Mouse (Mus musculus) G1E (cell line): ENCODE data around the gene Tbc1d17. TPM values are rescaled to one million over a fixed set of nuclear protein-coding genes. Genes with fewer than 3 reads are reported as not detected.

Source experiments
- ATAC-seq: 2 replicates; pipeline ENCODE4 v1.8.0; 2016; ENCODE audit warnings: mild to moderate bottlenecking; ENCODE audit not compliant: insufficient number of reproducible peaks, poor library complexity, low FRiP score, severe bottlenecking; ENCODE audit errors: extremely low read depth
- DNase-seq: peaks from one replicate; pipeline ENCODE4 v3.0.0; 2012; ENCODE audit warnings: low spot score
- H3K27me3 ChIP-seq: 2 replicates; pipeline ENCODE4 v1.6.1; 2012; ENCODE audit warnings: mild to moderate bottlenecking, low read length, inconsistent platforms; ENCODE audit not compliant: insufficient read depth
- H3K36me3 ChIP-seq: replicated peaks from 2 replicates; pipeline ENCODE3; 2012; ENCODE audit warnings: mild to moderate bottlenecking, inconsistent platforms
- H3K4me1 ChIP-seq: 2 replicates; pipeline ENCODE4 v1.6.1; 2012; ENCODE audit warnings: low read depth, low read length, inconsistent platforms, mixed read lengths; ENCODE audit not compliant: insufficient read depth
- H3K4me3 ChIP-seq: 2 replicates; pipeline ENCODE4 v1.5.1; 2012; ENCODE audit warnings: low read depth, mild to moderate bottlenecking, inconsistent platforms, low read length, moderate library complexity, mixed read lengths
- H3K9me3 ChIP-seq: replicated peaks from 2 replicates; pipeline ENCODE4 v1.6.1; 2012; ENCODE audit warnings: inconsistent platforms
- CTCF ChIP-seq: IDR thresholded peaks from 2 replicates; pipeline ENCODE4 v1.5.1; 2012; ENCODE audit warnings: low read depth, low read length, inconsistent platforms, mixed read lengths
- GATA1 ChIP-seq: IDR thresholded peaks from 2 replicates; pipeline ENCODE4 v1.6.1; 2012; ENCODE audit warnings: borderline replicate concordance, low read length, inconsistent platforms, mixed read lengths
- GATA2 ChIP-seq: IDR thresholded peaks from 2 replicates; pipeline ENCODE4 v1.6.1; 2012; ENCODE audit warnings: low read depth, low read length, inconsistent platforms, borderline replicate concordance
- POLR2AphosphoS5 ChIP-seq: IDR thresholded peaks from 2 replicates; pipeline ENCODE4 v1.6.1; 2012; ENCODE audit warnings: low read depth, low read length, inconsistent platforms; ENCODE audit not compliant: insufficient replicate concordance
- TAL1 ChIP-seq: conservative IDR thresholded peaks from 2 replicates; pipeline ENCODE4 v1.6.1; 2012; ENCODE audit warnings: low read depth, low read length, inconsistent platforms, mixed read lengths
- polyA plus RNA-seq: library from polyadenylated mRNA; stranded (reverse); fragments of >175 nt; gene quantifications from 2 replicates; pipeline ENCODE4 v1.2.3, GENCODE M21; 2012
- total RNA-seq, 2 experiments: library from RNA; stranded (forward) in 1 of 2; stranded (reverse) in 1 of 2; fragments of 200-1000 nt in 1 of 2; fragments of >200 nt in 1 of 2; fragmentation: Nextera tagmentation in 1 of 2; gene quantifications; 2 replicates each; pipeline ENCODE4 v1.2.3; 2014 to 2017

Tbc1d17 gene
- total and polyA plus RNA-seq, 3 experiments, result 25.7 to 75.7 (median 32.3) TPM

DNA sequence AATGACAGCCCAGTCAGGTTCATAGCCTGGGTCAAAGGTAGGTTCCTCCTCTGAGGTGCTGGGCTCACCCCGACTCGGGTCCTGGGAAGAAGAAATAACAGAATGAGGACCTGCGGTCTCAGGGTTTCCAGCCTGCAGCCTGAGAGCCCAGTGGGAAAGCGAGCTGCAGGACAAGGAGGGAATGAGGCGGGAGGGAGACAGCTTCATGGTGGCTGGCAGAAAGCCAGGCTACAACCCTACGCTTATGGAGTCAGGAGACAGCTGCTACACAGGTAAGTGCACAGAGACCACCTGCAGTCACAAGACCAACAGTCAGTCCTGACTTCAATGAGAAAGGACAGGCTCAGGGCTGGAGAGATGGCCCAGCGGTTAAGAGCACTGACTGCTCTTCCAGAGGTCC, 2.1 kb downstream of the Tbc1d17 start:
- H3K4me1 ChIP-seq, result peaks cover 48% of the 10 kb centered on the region
- no peak overlapping the region for H3K4me3 ChIP-seq
- no peaks in the 10 kb centered on the region for H3K27me3 ChIP-seq
- ATAC-seq (no peak), DNase-seq (no peak)
- TF ChIP-seq TAL1 (no peak), POLR2AphosphoS5 (no peak), GATA1 (no peak), GATA2 (no peak)
- peaks cover 77% of the 10 kb centered on the region for H3K36me3 ChIP-seq
- no peaks in the 10 kb centered on the region for H3K9me3 ChIP-seq

DNA sequence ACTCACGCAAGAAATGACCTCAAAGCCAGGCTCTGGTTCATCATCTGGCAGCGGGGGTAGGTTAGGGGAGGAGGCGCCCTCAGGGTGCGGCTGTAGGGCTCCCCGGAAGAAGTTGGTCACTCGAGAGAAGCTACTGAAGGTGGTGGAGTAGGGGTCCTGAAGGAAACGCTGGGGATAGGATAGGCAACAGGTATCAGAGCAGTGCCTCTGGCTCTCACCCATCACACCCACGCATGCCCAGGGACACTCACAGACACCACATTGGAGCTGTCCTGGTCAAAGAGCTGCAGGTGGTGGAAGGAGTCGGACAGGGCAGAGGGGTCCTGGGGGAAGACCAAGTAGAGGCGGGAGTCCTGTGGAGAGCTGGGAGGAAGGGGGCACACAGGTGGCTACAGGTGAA, 3.9 kb downstream of the Tbc1d17 start:
- H3K4me3 ChIP-seq, result no peak overlapping the region
- peaks cover 6% of the 10 kb centered on the region for H3K9me3 ChIP-seq
- peaks cover 39% of the 10 kb centered on the region for H3K4me1 ChIP-seq
- H3K36me3 ChIP-seq, result peaks cover 81% of the 10 kb centered on the region
- no peaks in the 10 kb centered on the region for H3K27me3 ChIP-seq
- ATAC-seq (no peak), DNase-seq (no peak)
- TF ChIP-seq CTCF (no peak), GATA1 (no peak), POLR2AphosphoS5 (no peak), GATA2 (no peak), TAL1 (no peak)

DNA sequence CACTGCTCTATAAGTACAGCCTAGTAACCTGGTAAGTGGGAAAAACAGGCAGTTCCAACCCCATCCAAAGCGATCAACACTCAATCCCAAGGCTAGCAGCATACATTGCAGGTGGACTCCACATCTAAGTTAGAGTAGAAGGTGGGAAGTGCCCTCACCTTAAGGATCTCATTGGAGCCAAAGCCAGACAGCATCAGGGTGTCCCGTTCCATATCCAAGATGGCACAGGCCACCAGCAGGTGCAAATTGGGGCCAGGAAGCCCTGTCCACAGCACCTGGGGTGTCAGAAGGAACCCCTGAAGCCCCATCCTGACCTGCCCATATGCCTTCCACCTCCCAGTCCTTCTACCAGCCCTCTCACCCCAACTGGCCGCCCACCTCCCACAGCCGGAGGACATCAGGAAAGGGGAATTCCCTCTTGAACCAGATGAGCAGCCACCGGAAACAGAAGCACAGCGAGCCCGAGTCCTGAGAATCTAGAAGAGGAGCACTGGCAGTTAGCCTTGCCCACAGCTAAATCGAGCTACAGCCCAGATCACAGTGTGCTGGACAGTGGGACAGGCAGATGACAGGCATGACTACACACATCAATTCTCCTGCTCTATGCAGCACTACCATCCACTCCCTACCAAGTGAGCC, 6.9 kb downstream of the Tbc1d17 start:
- no peaks in the 10 kb centered on the region for H3K27me3 ChIP-seq
- DNase-seq (no peak), ATAC-seq (no peak)
- TF ChIP-seq GATA2, result no peak
- H3K4me1 ChIP-seq, result peaks cover 31% of the 10 kb centered on the region
- no peak overlapping the region for H3K4me3 ChIP-seq
- peaks cover 14% of the 10 kb centered on the region for H3K9me3 ChIP-seq
- H3K36me3 ChIP-seq, result peaks cover 100% of the 10 kb centered on the region

DNA sequence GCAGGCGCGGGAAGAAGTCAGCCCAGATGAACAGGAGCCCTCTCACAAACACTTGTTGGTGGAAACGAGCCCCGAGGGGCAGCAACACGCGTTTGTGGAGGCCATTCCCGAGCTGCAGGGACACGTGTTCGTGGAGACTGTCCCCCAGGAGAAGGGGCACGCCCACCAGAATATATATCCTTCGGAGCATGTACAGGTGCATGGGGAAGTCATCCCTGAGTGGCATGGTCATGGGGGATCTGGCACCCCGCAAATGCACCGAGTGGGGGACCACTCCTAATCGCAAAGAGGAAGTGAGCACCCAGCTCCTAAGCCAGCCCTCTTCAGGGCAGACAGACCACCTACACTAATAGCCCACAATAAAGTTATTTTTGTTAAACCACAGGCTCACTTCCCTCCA, 8.5 kb downstream of the Tbc1d17 start:
- DNase-seq (no peak), ATAC-seq (no peak)
- no peaks in the 10 kb centered on the region for H3K27me3 ChIP-seq
- peaks cover 37% of the 10 kb centered on the region for H3K4me1 ChIP-seq
- peaks cover 100% of the 10 kb centered on the region for H3K36me3 ChIP-seq
- H3K4me3 ChIP-seq, result no peak overlapping the region
- TF ChIP-seq POLR2AphosphoS5, result no peak
- no peak for TF ChIP-seq GATA2
- no peak for TF ChIP-seq TAL1
- TF ChIP-seq GATA1, result no peak
- TF ChIP-seq CTCF, result no peak
- peaks cover 14% of the 10 kb centered on the region for H3K9me3 ChIP-seq

DNA sequence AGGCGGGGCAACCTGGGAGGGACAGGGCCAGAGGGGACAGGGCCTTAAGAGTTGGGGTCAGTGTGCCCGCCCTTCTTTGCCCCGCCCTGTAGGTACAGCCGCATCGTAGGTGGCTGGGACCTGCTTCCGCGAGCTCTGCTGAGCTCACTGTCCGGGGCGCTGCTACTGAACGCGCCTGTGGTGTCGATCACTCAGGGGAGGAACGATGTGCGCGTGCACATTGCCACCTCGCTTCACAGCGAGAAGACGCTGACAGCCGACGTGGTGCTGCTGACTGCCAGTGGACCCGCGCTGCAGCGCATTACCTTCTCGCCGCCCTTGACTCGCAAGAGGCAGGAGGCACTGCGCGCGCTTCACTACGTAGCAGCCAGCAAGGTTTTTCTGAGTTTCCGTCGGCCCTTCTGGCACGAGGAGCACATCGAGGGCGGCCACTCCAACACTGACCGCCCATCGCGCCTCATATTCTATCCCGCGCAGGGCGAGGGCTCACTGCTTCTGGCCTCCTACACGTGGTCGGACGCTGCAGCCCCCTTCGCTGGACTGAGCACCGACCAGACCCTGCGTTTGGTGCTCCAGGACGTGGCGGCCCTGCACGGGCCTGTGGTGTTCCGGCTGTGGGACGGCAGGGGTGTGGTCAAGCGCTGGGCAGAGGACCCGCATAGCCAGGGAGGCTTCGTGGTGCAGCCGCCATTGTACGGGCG, 9.2 kb downstream of the Tbc1d17 start:
- Histone ChIP-seq H3K27me3 (no peaks in the 10 kb centered on the region), H3K9me3 (peaks cover 14% of the 10 kb centered on the region), H3K4me1 (peaks cover 38% of the 10 kb centered on the region), H3K36me3 (peaks cover 100% of the 10 kb centered on the region), H3K4me3 (peak overlapping the region; percentile 31; the same call in 1 of the 2 replicates)
- no peak for TF ChIP-seq POLR2AphosphoS5
- TF ChIP-seq CTCF, result no peak
- no peak for TF ChIP-seq GATA2
- no peak for TF ChIP-seq TAL1
- ATAC-seq (no peak), DNase-seq (no peak)

DNA sequence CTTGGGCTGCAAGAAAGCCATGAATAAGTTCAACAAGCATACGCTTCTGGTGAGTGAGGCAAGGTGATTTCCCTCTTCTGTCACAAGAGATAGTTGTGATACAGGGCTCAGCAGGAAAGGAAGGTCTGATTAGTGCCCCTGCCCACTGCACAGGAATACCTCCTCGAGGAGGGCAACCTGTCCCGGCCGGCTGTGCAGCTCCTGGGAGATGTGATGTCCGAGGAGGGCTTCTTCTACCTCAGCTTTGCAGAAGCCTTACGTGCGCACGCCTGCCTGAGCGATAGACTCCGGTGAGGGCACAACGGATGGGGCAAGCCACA, 9.7 kb downstream of the Tbc1d17 start:
- Histone ChIP-seq H3K4me1 (peaks cover 38% of the 10 kb centered on the region), H3K36me3 (peaks cover 100% of the 10 kb centered on the region), H3K9me3 (peaks cover 14% of the 10 kb centered on the region), H3K4me3 (no peak overlapping the region; the same call in 1 of the 2 replicates), H3K27me3 (no peaks in the 10 kb centered on the region)
- no peak for DNase-seq
- TF ChIP-seq TAL1 (no peak), GATA1 (no peak), POLR2AphosphoS5 (no peak), GATA2 (no peak), CTCF (no peak)
- no peak for ATAC-seq

DNA sequence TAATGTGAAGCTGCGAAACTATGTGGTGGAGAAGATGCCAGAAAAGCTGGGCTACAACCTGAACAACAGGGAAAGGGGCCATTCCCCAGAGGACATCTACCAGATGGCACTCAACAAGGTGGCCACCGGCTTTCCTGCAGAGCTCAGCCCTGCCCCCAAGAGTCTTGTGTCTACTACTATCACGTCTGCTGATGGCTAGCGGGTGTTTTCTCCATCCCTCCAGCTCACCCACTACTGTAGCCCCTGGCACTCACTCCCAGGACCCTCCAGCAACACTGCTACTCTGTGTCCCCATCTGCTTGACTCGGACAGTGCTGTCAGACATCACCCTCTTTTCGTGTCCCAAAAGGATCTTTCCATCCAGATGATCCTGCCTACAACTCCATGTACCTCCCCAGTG, 10.8 kb downstream of the Tbc1d17 start:
- TF ChIP-seq GATA2 (no peak), TAL1 (no peak), POLR2AphosphoS5 (no peak), CTCF (no peak), GATA1 (no peak)
- Histone ChIP-seq H3K4me1 (peaks cover 33% of the 10 kb centered on the region), H3K36me3 (peaks cover 97% of the 10 kb centered on the region), H3K27me3 (no peaks in the 10 kb centered on the region), H3K9me3 (peaks cover 14% of the 10 kb centered on the region), H3K4me3 (no peak overlapping the region)
- no peak for ATAC-seq
- DNase-seq, result no peak
